Mouse (Mus musculus): ENCODE data around the gene Fstl4.

The Fstl4 gene

DNA sequence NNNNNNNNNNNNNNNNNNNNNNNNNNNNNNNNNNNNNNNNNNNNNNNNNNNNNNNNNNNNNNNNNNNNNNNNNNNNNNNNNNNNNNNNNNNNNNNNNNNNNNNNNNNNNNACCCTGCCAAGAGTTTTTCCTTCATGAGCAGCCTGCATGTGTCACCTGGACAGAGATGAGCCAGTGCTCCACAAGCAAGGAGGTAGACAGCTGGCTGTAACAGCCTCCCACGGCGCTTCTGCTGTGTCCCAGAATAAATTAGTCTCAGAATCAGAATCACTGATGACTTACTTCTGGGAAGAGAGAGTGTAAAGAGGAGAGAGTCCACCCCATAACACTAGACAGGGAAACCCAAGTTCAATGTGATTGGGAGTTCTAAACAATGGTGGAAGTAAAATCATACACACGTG lies 464.6 kb downstream of the Fstl4 start:
- no peak for DNase-seq (ENCODE audit: low spot score in 2 of 2)

DNA sequence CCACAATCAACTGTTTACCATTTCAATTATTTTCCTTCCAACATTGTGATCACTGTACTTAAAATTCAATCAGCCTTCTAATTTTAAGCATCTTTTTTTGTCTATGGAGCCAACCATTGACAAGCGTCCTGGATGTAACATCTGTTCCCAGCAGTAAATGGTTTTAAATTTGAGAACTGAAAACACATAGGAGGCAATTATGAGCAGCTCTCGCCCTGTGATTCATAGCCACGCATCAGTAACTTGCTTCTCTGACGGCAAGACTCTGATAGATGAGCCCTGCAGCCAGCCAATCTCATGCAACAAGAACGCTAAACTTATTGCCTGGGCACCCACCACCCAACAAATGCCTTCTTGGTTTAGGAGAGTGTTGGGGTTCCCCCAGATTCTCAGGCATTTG lies 467.4 kb downstream of the Fstl4 start:
- no peak for DNase-seq (ENCODE audit: low spot score in 2 of 2)

DNA sequence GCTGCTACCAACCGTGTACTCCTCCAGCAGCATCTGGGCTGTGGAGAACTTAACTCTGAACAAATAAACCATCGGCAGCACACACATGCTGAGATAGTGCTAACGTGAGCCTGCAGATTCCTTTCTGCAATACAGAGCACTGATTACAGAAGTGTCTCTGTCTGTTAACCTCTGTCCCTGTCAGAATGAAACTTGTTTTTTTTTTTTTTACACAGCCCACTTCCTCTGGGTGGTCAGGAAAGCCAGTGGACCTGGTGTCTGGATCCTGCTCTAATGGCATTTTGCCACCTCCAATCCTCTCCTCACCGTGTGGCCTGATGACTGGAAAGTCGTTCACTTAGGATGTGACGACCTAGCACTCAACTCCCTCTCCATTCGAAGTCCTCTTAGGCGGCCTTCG lies 469.2 kb downstream of the Fstl4 start:
- no peak for DNase-seq (ENCODE audit: low spot score in 2 of 2)

Data from frontal cortex, postnatal 10 days (tissue).